Mouse (Mus musculus) embryonic facial prominence, embryonic 10.5 days (tissue): Measurements from ENCODE around the gene Gpr18. TPM values are rescaled to one million over a fixed set of nuclear protein-coding genes. Genes with fewer than 3 reads are reported as not detected.

ENCODE experiments used
- DNase-seq: peaks from one replicate; pipeline ENCODE4 v3.0.0-alpha.2; 2017; ENCODE audit warnings: low spot score
- H3K27ac ChIP-seq: fragments of 300-500 bp; sonication (generic); replicated peaks from 2 replicates; pipeline ENCODE4 v1.5.1; 2016; ENCODE audit warnings: mild to moderate bottlenecking
- H3K27me3 ChIP-seq: fragments of 300-500 bp; sonication (generic); replicated peaks from 2 replicates; pipeline ENCODE4 v1.6.1; 2016; ENCODE audit warnings: low read depth, mild to moderate bottlenecking; ENCODE audit not compliant: poor library complexity, severe bottlenecking
- H3K36me3 ChIP-seq: fragments of 300-500 bp; sonication (generic); replicated peaks from 2 replicates; pipeline ENCODE4 v1.6.1; 2016; ENCODE audit warnings: mild to moderate bottlenecking, moderate library complexity
- H3K4me1 ChIP-seq: fragments of 300-500 bp; sonication (generic); 2 replicates; pipeline ENCODE4 v1.6.1; 2016
- H3K4me3 ChIP-seq: fragments of 300-500 bp; sonication (generic); 2 replicates; pipeline ENCODE4 v1.5.1; 2016; ENCODE audit warnings: mild to moderate bottlenecking, moderate library complexity
- H3K9me3 ChIP-seq: fragments of 300-500 bp; sonication (generic); 2 replicates; pipeline ENCODE4 v1.6.1; 2016; ENCODE audit warnings: mild to moderate bottlenecking
- whole genome bisulfite sequencing: fragments of 180-500 bp; shearing (Covaris S2); methylation state at CpG from one replicate; pipeline ENCODE4 v1.1.7; 2016; 5-methylcytosine and 5-hydroxymethylcytosine counted together
- polyA plus RNA-seq: library from polyadenylated mRNA; unstranded; fragments of >200 nt; fragmentation: Nextera tagmentation; extraction: Ambion mirVana; gene quantifications from 2 replicates; pipeline ENCODE4 v1.2.1, GENCODE M21; 2016

The Gpr18 gene
- polyA plus RNA-seq, 1 experiment from 2014 or later, result 0.22 TPM

- 89% methylated on average over 12 of the region's 12 CpGs for WGBS
- Histone ChIP-seq H3K27me3 (no peaks in the 10 kb centered on the region), H3K4me1 (peaks cover 4% of the 10 kb centered on the region), H3K4me3 (no peak overlapping the region), H3K27ac (no peak overlapping the region), H3K9me3 (no peaks in the 10 kb centered on the region), H3K36me3 (peaks cover 10% of the 10 kb centered on the region)
- peak; percentile 5 for DNase-seq
Observed at GRCm38 (mm10) chr14:121929243-121929951, 13.8 kb upstream of the Gpr18 start.

- peaks cover 2% of the 10 kb centered on the region for H3K36me3 ChIP-seq
- no peaks in the 10 kb centered on the region for H3K27me3 ChIP-seq
- peak; percentile 40 for DNase-seq
- H3K4me3 ChIP-seq, result no peak overlapping the region
- 71% methylated on average over 8 of the region's 8 CpGs for WGBS
- peaks cover 4% of the 10 kb centered on the region for H3K4me1 ChIP-seq
- H3K9me3 ChIP-seq, result no peaks in the 10 kb centered on the region
- no peak overlapping the region for H3K27ac ChIP-seq
Observed at GRCm38 (mm10) chr14:121928375-121929137, 13.0 kb upstream of the Gpr18 start.

- DNase-seq, result peak; percentile 6
- Histone ChIP-seq H3K4me3 (no peak overlapping the region), H3K36me3 (no peaks in the 10 kb centered on the region), H3K4me1 (peaks cover 4% of the 10 kb centered on the region), H3K9me3 (no peaks in the 10 kb centered on the region), H3K27me3 (no peaks in the 10 kb centered on the region), H3K27ac (no peak overlapping the region)
- WGBS, result 95% methylated on average over 8 of the region's 8 CpGs
Observed at GRCm38 (mm10) chr14:121927451-121927850, 11.9 kb upstream of the Gpr18 start.

GRCm38 (mm10) chr14:121926901-121927300, 11.3 kb upstream of the Gpr18 start:
- Histone ChIP-seq H3K27me3 (no peaks in the 10 kb centered on the region), H3K9me3 (no peaks in the 10 kb centered on the region), H3K4me3 (no peak overlapping the region), H3K36me3 (no peaks in the 10 kb centered on the region), H3K27ac (no peak overlapping the region), H3K4me1 (peaks cover 4% of the 10 kb centered on the region)
- 86% methylated on average over 6 of the region's 6 CpGs for WGBS
- DNase-seq, result no peak

GRCm38 (mm10) chr14:121924876-121925275, 9.3 kb upstream of the Gpr18 start:
- Histone ChIP-seq H3K36me3 (peaks cover 7% of the 10 kb centered on the region; the same call in 1 of the 2 replicates), H3K27ac (peak overlapping the region; percentile 10; the same call in 1 of the 2 replicates), H3K27me3 (no peaks in the 10 kb centered on the region), H3K4me1 (no peaks in the 10 kb centered on the region; the same call in 1 of the 2 replicates), H3K9me3 (no peaks in the 10 kb centered on the region), H3K4me3 (no peak overlapping the region)
- WGBS, result 89% methylated on average over 6 of the region's 6 CpGs
- no peak for DNase-seq

DNA sequence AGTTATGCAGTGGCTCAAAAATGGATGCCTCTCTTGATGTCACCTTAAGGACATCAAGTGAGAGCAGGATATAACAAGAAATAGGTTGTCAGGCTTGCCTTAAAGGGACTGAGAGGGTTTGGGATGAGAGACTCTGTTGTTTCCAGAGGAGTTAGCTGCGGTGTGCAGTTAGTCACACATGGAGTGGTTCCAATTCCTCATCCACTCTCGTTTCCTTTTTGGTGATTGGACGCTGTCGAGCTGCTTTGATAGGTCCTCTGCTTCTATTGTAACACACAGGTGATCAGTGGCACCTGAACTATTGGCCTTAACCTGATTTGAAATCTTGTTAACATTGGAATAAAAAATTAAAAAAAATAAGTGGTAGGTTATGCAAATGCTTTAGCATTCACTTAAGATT, 7.2 kb upstream of the Gpr18 start:
- no peak overlapping the region for H3K27ac ChIP-seq
- no peak overlapping the region for H3K4me3 ChIP-seq
- H3K36me3 ChIP-seq, result peaks cover 12% of the 10 kb centered on the region; the same call in 1 of the 2 replicates
- no peak for DNase-seq
- no peaks in the 10 kb centered on the region for H3K9me3 ChIP-seq
- WGBS, result 89% methylated on average over 4 of the region's 4 CpGs
- no peaks in the 10 kb centered on the region for H3K27me3 ChIP-seq
- H3K4me1 ChIP-seq, result no peaks in the 10 kb centered on the region; the same call in 1 of the 2 replicates

- Histone ChIP-seq H3K9me3 (no peaks in the 10 kb centered on the region), H3K4me3 (no peak overlapping the region), H3K4me1 (no peaks in the 10 kb centered on the region; the same call in 1 of the 2 replicates), H3K27me3 (no peaks in the 10 kb centered on the region), H3K27ac (no peak overlapping the region), H3K36me3 (peaks cover 19% of the 10 kb centered on the region)
- WGBS, result 96% methylated on average over 4 of the region's 4 CpGs
- DNase-seq, result no peak
Observed at GRCm38 (mm10) chr14:121922016-121922415, 6.4 kb upstream of the Gpr18 start.

DNA sequence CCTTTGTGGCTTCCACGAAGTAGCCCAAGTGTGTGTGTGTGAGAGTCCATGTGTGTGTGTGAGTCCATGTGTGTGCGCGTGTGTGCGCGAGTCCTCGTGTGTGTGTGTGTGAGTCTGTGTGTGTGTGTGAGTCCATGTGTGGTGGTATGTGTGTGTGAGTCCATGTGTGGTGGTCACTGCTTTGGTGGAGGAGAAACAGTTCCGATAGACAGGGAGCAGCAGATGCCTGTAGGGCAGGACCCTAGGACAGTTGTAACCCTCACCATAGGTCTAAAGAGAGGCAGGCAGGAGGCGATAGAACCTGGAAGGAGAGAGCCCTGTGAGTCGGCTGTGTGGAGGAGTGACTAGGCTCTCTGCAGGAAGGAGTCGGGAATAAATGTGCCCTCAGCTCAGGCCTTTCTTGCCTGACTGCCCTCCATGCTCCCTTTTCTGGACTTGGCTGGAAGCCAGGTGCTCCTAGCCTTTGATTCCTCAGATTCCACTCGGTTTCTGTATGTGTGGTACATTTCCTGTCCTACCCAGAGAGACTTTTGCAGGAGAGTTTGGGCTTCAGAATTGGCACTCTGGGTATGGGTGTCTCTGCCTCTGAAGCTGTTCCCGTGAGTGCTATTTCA, 5.0 kb upstream of the Gpr18 start:
- 92% methylated on average over 12 of the region's 12 CpGs for WGBS
- Histone ChIP-seq H3K27me3 (no peaks in the 10 kb centered on the region), H3K9me3 (no peaks in the 10 kb centered on the region), H3K36me3 (peaks cover 33% of the 10 kb centered on the region), H3K4me1 (no peaks in the 10 kb centered on the region; the same call in 1 of the 2 replicates), H3K27ac (no peak overlapping the region), H3K4me3 (no peak overlapping the region)
- no peak for DNase-seq

GRCm38 (mm10) chr14:121919752-121920151, 4.2 kb upstream of the Gpr18 start:
- no peak for DNase-seq
- WGBS, result 44% methylated on average over 3 of the region's 3 CpGs
- Histone ChIP-seq H3K9me3 (no peaks in the 10 kb centered on the region), H3K27ac (no peak overlapping the region), H3K27me3 (no peaks in the 10 kb centered on the region), H3K4me3 (no peak overlapping the region), H3K4me1 (no peaks in the 10 kb centered on the region; the same call in 1 of the 2 replicates), H3K36me3 (peaks cover 35% of the 10 kb centered on the region)

DNA sequence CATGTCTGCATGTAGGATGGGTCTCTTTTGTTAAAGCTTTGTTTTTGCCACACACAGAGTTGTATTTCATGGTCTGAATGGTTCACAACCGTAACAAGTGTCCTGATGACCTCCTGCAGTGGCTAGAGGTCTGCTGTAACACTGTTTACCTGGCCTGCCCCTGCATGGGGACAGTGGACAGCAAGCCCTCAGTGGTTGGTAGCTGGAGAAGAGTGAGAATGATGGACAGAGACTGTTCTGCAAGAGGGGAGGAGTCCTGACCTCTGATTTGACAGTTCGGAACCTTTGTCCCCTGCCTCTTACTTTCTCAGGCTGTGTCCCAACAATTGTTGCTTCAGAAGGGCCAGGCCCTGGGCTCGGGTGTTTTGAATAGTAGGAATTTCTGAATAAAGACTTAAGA, 2.7 kb upstream of the Gpr18 start:
- DNase-seq, result no peak
- WGBS, result 77% methylated on average over 3 of the region's 3 CpGs
- Histone ChIP-seq H3K4me1 (no peaks in the 10 kb centered on the region; the same call in 1 of the 2 replicates), H3K27ac (no peak overlapping the region), H3K4me3 (no peak overlapping the region), H3K27me3 (no peaks in the 10 kb centered on the region), H3K36me3 (peaks cover 38% of the 10 kb centered on the region), H3K9me3 (no peaks in the 10 kb centered on the region)

GRCm38 (mm10) chr14:121916311-121917094, 922 bp upstream of the Gpr18 start:
- WGBS, result 92% methylated on average over 6 of the region's 6 CpGs
- H3K4me3 ChIP-seq, result no peak overlapping the region
- no peaks in the 10 kb centered on the region; the same call in 1 of the 2 replicates for H3K4me1 ChIP-seq
- no peak for DNase-seq
- no peaks in the 10 kb centered on the region for H3K27me3 ChIP-seq
- peaks cover 52% of the 10 kb centered on the region for H3K36me3 ChIP-seq
- no peak overlapping the region for H3K27ac ChIP-seq
- H3K9me3 ChIP-seq, result no peaks in the 10 kb centered on the region

DNA sequence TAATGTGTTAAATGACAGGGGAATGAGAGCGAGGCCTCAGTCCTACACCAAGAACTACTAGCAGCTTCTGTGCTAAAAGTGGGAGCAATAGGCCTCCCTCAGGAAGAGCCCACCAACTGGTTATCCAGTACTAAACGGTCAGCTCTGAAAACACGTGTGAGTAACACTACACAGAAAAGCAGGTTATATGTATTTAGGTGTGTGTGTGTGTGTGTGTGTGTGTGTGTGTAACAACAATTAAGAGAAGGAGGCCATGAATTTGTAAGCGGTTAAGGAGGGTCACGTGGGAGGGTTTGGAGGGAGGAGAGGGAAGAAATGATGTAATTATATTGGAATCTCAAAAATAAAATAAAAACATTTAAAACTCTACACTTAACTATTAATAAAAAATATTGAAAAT, 438 bp downstream of the Gpr18 start:
- no peaks in the 10 kb centered on the region for H3K4me1 ChIP-seq
- H3K36me3 ChIP-seq, result peaks cover 59% of the 10 kb centered on the region
- no peak overlapping the region for H3K27ac ChIP-seq
- H3K4me3 ChIP-seq, result no peak overlapping the region
- DNase-seq, result no peak
- 89% methylated on average over 5 of the region's 5 CpGs for WGBS
- no peaks in the 10 kb centered on the region for H3K27me3 ChIP-seq
- no peaks in the 10 kb centered on the region for H3K9me3 ChIP-seq
